Mouse (Mus musculus) heart, adult 2 months (tissue): ENCODE measurements around the gene Slc35g1.

Experiments
- CTCF ChIP-seq: fragments of 200-600 bp; IDR thresholded peaks from 2 replicates; pipeline ENCODE4 v1.8.1; 2022; ENCODE audit warnings: antibody characterized with exemption, mild to moderate bottlenecking, moderate library complexity
- POLR2A ChIP-seq: fragments of 200-500 bp; IDR thresholded peaks from 2 replicates; pipeline ENCODE4 v1.6.1; 2011; ENCODE audit warnings: mild to moderate bottlenecking, low read depth, low read length, control low read depth; ENCODE audit not compliant: insufficient read depth

DNA sequence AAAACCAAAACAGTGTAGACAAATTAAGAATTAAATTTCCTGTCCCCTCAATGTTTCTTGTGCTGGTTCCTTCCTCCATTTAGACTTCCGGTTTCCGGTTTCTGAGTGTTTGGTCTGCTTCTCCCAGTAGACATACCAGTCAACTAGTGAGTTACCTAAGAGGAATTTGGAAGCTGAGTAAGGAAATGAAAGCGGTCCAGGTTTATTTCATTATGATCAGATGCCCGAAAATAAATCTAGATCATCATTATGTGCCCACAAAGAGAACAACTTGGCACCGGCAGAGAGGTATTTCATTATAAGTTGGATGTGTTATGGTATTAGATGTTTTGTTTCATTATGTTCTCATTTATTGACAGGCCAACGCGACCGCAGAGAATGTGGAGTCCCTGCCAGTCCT is 34.7 kb downstream of the Slc35g1 start:
- TF ChIP-seq CTCF (no peak), POLR2A (no peak)
